Mouse (Mus musculus) heart, embryonic 12.5 days (tissue): ENCODE results near the gene Nol12. TPM values are rescaled to one million over a fixed set of nuclear protein-coding genes. Genes with fewer than 3 reads are reported as not detected.

Experiments
- ATAC-seq: fragments of 200-750 bp; cut with Nextera tagmentation; 2 replicates; pipeline ENCODE4 v1.8.0; 2017; ENCODE audit warnings: moderate TSS enrichment, moderate library complexity; ENCODE audit not compliant: insufficient number of reproducible peaks, low FRiP score
- H3K27ac ChIP-seq: fragments of 300-500 bp; sonication (generic); 2 replicates; pipeline ENCODE4 v1.5.1; 2016; ENCODE audit warnings: mild to moderate bottlenecking, moderate library complexity; ENCODE audit not compliant: poor library complexity, severe bottlenecking
- H3K27me3 ChIP-seq: fragments of 300-500 bp; sonication (generic); replicated peaks from 2 replicates; pipeline ENCODE4 v1.6.1; 2016; ENCODE audit warnings: mild to moderate bottlenecking, moderate library complexity
- H3K36me3 ChIP-seq: fragments of 300-500 bp; sonication (generic); 2 replicates; pipeline ENCODE4 v1.6.1; 2016; ENCODE audit warnings: mild to moderate bottlenecking, moderate library complexity
- H3K4me1 ChIP-seq: fragments of 300-500 bp; sonication (generic); replicated peaks from 2 replicates; pipeline ENCODE4 v1.6.1; 2016; ENCODE audit warnings: mild to moderate bottlenecking
- H3K4me2 ChIP-seq: fragments of 300-500 bp; sonication (generic); 2 replicates; pipeline ENCODE4 v1.6.1; 2016; ENCODE audit warnings: mild to moderate bottlenecking, moderate library complexity
- H3K4me3 ChIP-seq: fragments of 300-500 bp; sonication (generic); 2 replicates; pipeline ENCODE4 v1.5.1; 2016; ENCODE audit warnings: mild to moderate bottlenecking
- H3K9ac ChIP-seq: fragments of 300-500 bp; sonication (generic); 2 replicates; pipeline ENCODE4 v1.6.1; 2016; ENCODE audit warnings: mild to moderate bottlenecking, moderate library complexity
- H3K9me3 ChIP-seq: fragments of 300-500 bp; sonication (generic); replicated peaks from 2 replicates; pipeline ENCODE4 v1.6.1; 2016; ENCODE audit warnings: mild to moderate bottlenecking, moderate library complexity
- WGBS: fragments of 180-500 bp; shearing (Covaris S2); methylation state at CpG from one replicate; pipeline ENCODE4 v1.1.7; 2016; 5-methylcytosine and 5-hydroxymethylcytosine counted together
- polyA plus RNA-seq: library from polyadenylated mRNA; unstranded; fragments of >200 nt; fragmentation: Nextera tagmentation; extraction: Ambion mirVana; gene quantifications from 2 replicates; pipeline ENCODE4 v1.2.1, GENCODE M21; 2016

The Nol12 gene
- polyA plus RNA-seq, 1 experiment from 2014 or later, result 37.9 TPM

GRCm38 (mm10) chr15:78980084-78980483, 45.4 kb downstream of the Nol12 start:
- no peak overlapping the region for H3K9ac ChIP-seq
- no peak overlapping the region for H3K4me3 ChIP-seq
- WGBS, result 79% methylated on average over 4 of the region's 4 CpGs
- ATAC-seq, result no peak
- H3K27me3 ChIP-seq, result no peaks in the 10 kb centered on the region
- no peak overlapping the region for H3K27ac ChIP-seq
- H3K9me3 ChIP-seq, result no peaks in the 10 kb centered on the region
- H3K4me2 ChIP-seq, result no peak overlapping the region
- H3K36me3 ChIP-seq, result no peaks in the 10 kb centered on the region
- H3K4me1 ChIP-seq, result peaks cover 44% of the 10 kb centered on the region

DNA sequence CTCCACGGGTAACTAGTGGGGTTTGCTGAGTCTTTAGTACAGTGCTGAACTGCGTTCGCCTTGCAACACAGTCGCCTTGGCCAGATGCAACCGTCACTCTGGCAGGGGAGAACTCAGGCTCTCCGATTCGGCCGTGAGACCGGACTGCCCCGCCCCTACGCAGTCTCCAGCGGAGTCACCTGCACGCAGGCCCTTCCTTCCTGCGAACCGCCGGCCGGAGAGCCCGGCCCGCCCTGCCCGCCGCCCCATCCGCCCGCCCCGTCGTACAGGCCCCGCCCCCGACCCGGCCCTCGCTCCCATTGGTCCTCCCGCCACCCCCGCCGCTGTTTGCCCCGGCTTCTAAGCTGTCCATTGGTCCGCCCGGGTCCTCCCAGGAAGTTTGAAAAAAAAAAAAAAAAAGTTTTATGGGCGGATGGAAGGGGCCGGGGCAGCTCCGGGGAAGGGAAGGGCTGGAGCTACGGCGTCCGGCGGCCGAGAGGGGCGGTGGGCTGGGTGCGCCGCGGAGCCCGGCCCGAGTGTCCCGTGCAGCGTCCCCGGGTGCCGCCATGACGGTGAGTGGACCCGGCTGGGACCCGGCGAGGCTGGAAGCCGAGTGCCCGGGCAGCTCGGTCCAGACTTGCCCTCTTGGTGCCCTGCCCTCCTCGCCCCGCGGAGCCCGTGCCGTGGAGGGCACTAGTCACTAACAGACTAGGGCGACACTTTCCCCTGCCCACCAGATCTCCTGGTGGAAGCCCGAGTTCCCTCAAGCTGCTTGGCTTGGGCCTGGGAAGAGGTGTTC, 48.1 kb downstream of the Nol12 start:
- Histone ChIP-seq H3K9me3 (no peaks in the 10 kb centered on the region), H3K27ac (peak overlapping the region; percentile 92), H3K4me3 (peak overlapping the region; percentile 92), H3K4me2 (peak overlapping the region; percentile 87), H3K4me1 (peaks cover 72% of the 10 kb centered on the region), H3K9ac (peak overlapping the region; percentile 96), H3K27me3 (no peaks in the 10 kb centered on the region), H3K36me3 (peaks cover 6% of the 10 kb centered on the region; the same call in 1 of the 2 replicates)
- ATAC-seq, result peak; percentile 90
- WGBS, result 2% methylated on average over 62 of the region's 67 CpGs

DNA sequence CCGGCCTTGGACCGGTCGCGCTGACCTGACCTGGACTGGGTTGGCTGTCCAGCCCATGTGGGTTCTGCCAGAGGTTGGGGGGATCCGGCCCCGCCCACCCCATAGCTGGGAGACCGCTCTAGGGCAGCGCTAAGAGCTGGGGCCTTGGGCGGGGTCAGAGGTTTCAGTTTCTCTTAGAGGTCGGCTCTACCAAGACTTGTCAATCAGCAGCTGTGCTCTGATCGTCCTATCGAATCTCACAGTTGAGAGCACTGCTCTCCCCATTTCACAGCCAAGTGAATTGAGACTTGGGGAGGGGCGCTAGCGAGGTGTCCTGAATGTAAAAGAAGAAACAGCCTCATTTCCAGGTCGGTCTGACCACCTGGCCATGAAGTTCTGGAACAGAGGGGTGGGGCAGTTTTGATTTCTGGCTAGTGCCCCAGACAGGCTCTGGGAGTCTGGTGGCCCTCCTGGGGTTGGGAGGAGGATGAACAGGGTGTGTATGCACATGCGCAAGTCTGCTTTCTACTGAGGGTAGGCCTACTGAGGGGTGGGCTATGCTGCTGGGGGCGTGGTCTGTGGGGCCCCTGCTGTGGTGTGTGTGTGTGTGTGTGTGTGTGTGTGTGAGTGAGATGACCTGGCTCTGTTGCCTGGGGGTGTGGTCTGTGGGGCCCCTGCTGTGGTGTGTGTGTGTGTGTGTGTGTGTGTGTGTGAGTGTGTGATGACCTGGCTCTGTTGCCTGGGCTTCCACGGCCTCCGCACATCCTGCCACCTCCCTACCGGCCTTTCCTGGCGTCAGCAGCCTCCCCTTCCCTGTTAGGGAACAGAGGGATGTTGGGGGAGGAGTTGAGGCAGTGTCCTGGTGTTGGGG, 48.9 kb downstream of the Nol12 start:
- H3K9ac ChIP-seq, result peak overlapping the region; percentile 96
- peaks cover 13% of the 10 kb centered on the region for H3K36me3 ChIP-seq
- no peaks in the 10 kb centered on the region for H3K27me3 ChIP-seq
- no peaks in the 10 kb centered on the region for H3K9me3 ChIP-seq
- peak overlapping the region; percentile 87 for H3K4me2 ChIP-seq
- WGBS, result 2% methylated on average over 21 of the region's 21 CpGs
- peaks cover 74% of the 10 kb centered on the region for H3K4me1 ChIP-seq
- H3K4me3 ChIP-seq, result peak overlapping the region; percentile 92
- ATAC-seq, result peak; percentile 71
- peak overlapping the region; percentile 92 for H3K27ac ChIP-seq

DNA sequence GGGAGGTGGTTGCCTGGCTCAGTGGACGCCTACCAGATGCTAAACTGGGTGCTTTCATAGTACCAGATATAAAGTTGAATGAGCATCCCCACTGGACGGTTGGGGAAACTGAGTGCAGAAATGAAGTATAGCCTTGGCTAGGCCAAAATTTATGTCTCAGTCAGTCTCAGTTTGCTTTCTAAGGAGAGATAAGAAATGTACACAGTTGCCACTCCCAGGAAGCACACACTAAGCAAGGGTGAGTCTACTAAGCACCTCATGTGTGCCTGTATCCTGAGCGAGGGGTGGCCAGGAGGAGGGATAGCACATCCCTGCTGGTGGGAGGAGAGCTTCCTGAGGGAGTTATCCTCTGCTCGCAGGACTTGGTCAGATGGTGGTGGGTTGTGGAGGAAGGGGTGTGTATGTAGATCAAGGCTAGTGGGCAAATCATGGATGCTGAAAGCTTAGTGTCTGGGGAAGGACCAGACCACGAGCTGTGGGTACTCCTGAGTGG, 49.6 kb downstream of the Nol12 start:
- peak overlapping the region; percentile 92 for H3K27ac ChIP-seq
- 30% methylated on average over 5 of the region's 5 CpGs for WGBS
- peak overlapping the region; percentile 96 for H3K9ac ChIP-seq
- no peak for ATAC-seq
- H3K36me3 ChIP-seq, result peaks cover 20% of the 10 kb centered on the region
- H3K27me3 ChIP-seq, result no peaks in the 10 kb centered on the region
- peak overlapping the region; percentile 92 for H3K4me3 ChIP-seq
- H3K9me3 ChIP-seq, result no peaks in the 10 kb centered on the region
- H3K4me2 ChIP-seq, result peak overlapping the region; percentile 87
- peaks cover 74% of the 10 kb centered on the region for H3K4me1 ChIP-seq

DNA sequence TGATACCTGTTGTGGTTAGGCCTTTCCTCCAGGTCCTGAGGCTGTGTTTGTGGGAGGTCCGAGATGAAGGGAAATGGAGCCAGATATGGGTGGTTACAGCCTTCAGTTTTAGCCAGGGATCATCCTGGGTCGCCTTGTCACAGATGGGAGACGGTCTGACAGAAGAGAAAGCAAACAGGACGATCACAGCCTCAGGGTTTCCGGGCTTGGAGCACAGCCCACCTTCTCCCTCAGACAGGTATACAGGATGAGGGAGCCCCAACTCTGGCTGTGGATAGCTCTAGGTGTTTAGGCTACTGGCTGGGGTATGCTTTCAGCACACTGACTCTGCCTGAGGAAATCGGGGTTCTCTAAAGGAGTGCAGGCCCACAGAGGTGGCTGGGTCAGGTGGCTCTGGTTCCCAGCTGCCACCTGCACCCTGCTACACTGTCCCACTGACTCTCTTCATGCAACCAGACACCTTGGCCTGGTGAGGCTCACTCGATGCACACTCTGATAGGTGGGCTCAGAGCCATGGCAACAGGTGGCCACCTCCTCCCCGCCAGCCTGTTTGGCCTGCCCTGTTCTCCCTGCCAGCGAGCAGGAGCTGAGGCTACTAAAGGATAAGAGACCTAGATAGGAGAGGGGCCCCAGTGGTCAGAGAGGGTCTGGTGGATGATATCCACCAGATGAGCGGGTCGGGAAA, 51.9 kb downstream of the Nol12 start:
- no peak for ATAC-seq
- no peak overlapping the region for H3K27ac ChIP-seq
- H3K4me1 ChIP-seq, result peaks cover 77% of the 10 kb centered on the region
- peaks cover 43% of the 10 kb centered on the region for H3K36me3 ChIP-seq
- no peaks in the 10 kb centered on the region for H3K27me3 ChIP-seq
- no peaks in the 10 kb centered on the region for H3K9me3 ChIP-seq
- 47% methylated on average over 11 of the region's 11 CpGs for WGBS
- peak overlapping the region; percentile 20; the same call in 1 of the 2 replicates for H3K4me2 ChIP-seq
- H3K9ac ChIP-seq, result peak overlapping the region; percentile 58
- H3K4me3 ChIP-seq, result no peak overlapping the region

GRCm38 (mm10) chr15:78988499-78988971, 53.8 kb downstream of the Nol12 start:
- Histone ChIP-seq H3K4me1 (peaks cover 71% of the 10 kb centered on the region), H3K27ac (peak overlapping the region; percentile 49; the same call in 1 of the 2 replicates), H3K9me3 (no peaks in the 10 kb centered on the region), H3K36me3 (peaks cover 61% of the 10 kb centered on the region), H3K4me3 (no peak overlapping the region), H3K9ac (0 out of 2 replicates have a peak overlapping the region, but pooled peaks have one; percentile 12), H3K27me3 (no peaks in the 10 kb centered on the region), H3K4me2 (no peak overlapping the region)
- ATAC-seq, result no peak
- 62% methylated on average over 14 of the region's 14 CpGs for WGBS

DNA sequence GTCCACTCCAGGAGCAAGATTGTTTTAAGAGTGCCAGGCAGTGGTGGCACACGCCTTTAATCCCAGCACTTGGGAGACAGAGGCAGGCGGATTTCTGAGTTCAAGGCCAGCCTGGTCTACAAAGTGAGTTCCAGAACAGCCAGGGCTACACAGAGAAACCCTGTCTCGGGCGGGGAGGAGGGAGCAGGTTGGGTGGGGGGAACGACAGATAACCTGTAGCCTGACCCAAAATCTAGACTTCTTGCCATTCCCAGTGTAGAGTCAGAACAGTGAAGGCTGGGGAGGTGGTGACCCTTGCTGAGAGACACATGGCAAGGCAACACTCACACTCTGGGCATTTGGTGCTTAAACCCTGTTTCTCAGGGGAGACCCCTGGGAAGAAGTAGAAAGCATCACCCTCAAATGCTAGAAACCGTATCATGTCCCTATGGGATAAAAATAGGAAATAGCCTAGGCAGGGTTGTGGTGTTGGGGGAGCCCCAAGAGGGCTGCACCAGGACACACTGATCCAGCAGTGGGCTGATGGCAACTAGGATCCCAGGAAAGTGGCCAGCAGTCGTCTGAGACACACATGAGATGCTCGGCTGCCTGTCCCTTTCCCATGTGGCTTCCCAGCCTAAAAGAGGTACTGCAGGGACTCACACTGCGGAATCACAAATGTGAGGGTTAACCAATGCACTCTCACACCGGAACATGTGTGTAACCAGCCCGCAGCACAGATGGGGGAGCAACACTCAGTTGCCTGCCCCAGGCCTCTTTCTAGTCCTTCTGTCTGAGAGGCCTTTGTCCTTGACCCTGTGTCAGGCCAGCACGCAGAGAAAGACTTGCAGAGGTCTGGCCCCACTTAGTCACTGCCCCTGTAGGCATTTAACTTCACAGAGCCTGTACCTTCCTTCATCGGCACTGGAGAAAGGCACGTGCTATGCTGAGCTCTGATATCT, 54.7 kb downstream of the Nol12 start:
- no peaks in the 10 kb centered on the region for H3K27me3 ChIP-seq
- no peaks in the 10 kb centered on the region for H3K9me3 ChIP-seq
- H3K4me2 ChIP-seq, result no peak overlapping the region
- ATAC-seq, result no peak
- peaks cover 70% of the 10 kb centered on the region for H3K36me3 ChIP-seq
- H3K9ac ChIP-seq, result no peak overlapping the region
- H3K27ac ChIP-seq, result peak overlapping the region; percentile 37
- H3K4me3 ChIP-seq, result no peak overlapping the region
- peaks cover 62% of the 10 kb centered on the region for H3K4me1 ChIP-seq
- 77% methylated on average over 14 of the region's 14 CpGs for WGBS

DNA sequence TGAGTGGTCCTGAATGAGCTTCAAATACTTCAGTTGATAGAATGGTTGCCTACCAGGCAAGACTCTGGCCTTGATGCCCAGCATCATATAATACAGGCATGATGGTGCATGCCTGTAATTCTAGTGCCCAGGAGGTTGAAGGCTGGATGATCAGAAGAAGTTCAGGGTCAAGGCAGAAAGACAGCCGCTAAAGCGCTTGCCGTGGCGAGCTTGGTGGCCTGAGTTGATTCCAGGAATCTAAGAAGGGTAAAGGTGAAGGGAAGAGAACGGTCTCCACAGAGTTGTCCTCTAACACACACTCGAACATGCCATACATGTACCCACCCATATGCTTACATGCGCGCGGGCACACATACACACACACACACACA, 55.3 kb downstream of the Nol12 start:
- no peak overlapping the region for H3K4me3 ChIP-seq
- ATAC-seq, result no peak
- 93% methylated on average over 9 of the region's 9 CpGs for WGBS
- 0 out of 2 replicates have a peak overlapping the region, but pooled peaks have one; percentile 37 for H3K27ac ChIP-seq
- H3K27me3 ChIP-seq, result no peaks in the 10 kb centered on the region
- peaks cover 55% of the 10 kb centered on the region for H3K4me1 ChIP-seq
- no peak overlapping the region for H3K4me2 ChIP-seq
- H3K9ac ChIP-seq, result no peak overlapping the region
- H3K36me3 ChIP-seq, result peaks cover 75% of the 10 kb centered on the region
- no peaks in the 10 kb centered on the region for H3K9me3 ChIP-seq

DNA sequence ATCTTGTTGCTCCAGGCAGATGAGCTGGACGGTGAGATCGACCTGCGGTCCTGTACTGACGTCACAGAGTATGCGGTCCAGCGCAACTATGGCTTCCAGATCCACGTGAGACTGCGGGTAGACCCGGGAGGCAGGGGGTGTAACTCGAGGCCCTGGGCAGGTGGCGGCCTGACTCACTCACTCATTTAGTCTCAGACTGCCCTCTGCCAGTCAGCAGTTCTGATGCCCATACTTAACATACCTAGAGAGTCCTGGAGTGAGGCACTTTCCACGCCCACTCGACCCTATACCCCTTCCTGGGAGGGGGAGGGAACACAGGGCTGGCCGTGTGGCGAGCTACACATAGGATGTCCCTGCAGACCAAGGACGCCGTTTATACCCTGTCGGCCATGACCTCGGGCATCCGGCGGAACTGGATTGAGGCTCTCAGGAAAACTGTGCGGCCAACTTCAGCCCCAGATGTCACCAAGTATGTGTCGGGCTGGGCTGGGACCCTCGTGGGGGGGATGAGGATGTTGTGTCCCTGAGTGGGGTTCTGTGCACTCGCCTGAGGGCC, 56.3 kb downstream of the Nol12 start:
- Histone ChIP-seq H3K4me2 (no peak overlapping the region), H3K27me3 (no peaks in the 10 kb centered on the region), H3K9ac (no peak overlapping the region), H3K27ac (no peak overlapping the region), H3K9me3 (no peaks in the 10 kb centered on the region), H3K4me1 (peaks cover 45% of the 10 kb centered on the region), H3K4me3 (no peak overlapping the region), H3K36me3 (peaks cover 85% of the 10 kb centered on the region)
- ATAC-seq, result peak; percentile 9; the same call in 1 of the 2 replicates
- whole genome bisulfite sequencing, result 91% methylated on average over 25 of the region's 25 CpGs

- 92% methylated on average over 7 of the region's 7 CpGs for WGBS
- Histone ChIP-seq H3K4me1 (peaks cover 34% of the 10 kb centered on the region), H3K9ac (no peak overlapping the region), H3K4me2 (no peak overlapping the region), H3K27me3 (no peaks in the 10 kb centered on the region), H3K9me3 (no peaks in the 10 kb centered on the region), H3K27ac (no peak overlapping the region), H3K36me3 (peaks cover 93% of the 10 kb centered on the region), H3K4me3 (no peak overlapping the region)
- no peak for ATAC-seq
Measured at GRCm38 (mm10) chr15:78992235-78992634, 57.5 kb downstream of the Nol12 start.
